Mouse (Mus musculus) midbrain, embryonic 16.5 days (tissue): ENCODE results near the gene Tmem198. TPM values are rescaled to one million over a fixed set of nuclear protein-coding genes. Genes with fewer than 3 reads are reported as not detected.

Experiments used
- ATAC-seq: fragments of 200-750 bp; cut with Nextera tagmentation; 2 replicates; pipeline ENCODE4 v1.8.0; 2017; ENCODE audit warnings: moderate TSS enrichment
- H3K27ac ChIP-seq: fragments of 300-500 bp; sonication (generic); 2 replicates; pipeline ENCODE4 v1.5.1; 2014; ENCODE audit warnings: mild to moderate bottlenecking, low read length, mixed read lengths
- H3K27me3 ChIP-seq: fragments of 300-500 bp; sonication (generic); 2 replicates; pipeline ENCODE4 v1.6.1; 2014; ENCODE audit warnings: low read depth, low read length, mixed read lengths; ENCODE audit not compliant: control insufficient read depth, insufficient read depth
- H3K36me3 ChIP-seq: fragments of 300-500 bp; sonication (generic); 2 replicates; pipeline ENCODE4 v1.6.1; 2014; ENCODE audit warnings: mild to moderate bottlenecking, low read length, moderate library complexity, mixed read lengths; ENCODE audit not compliant: control insufficient read depth, insufficient read depth
- H3K4me1 ChIP-seq: fragments of 300-500 bp; sonication (generic); 2 replicates; pipeline ENCODE4 v1.6.1; 2014; ENCODE audit warnings: mild to moderate bottlenecking, low read length, mixed read lengths; ENCODE audit not compliant: control insufficient read depth, insufficient read depth
- H3K4me2 ChIP-seq: fragments of 300-500 bp; sonication (generic); 2 replicates; pipeline ENCODE4 v1.6.1; 2014; ENCODE audit warnings: mild to moderate bottlenecking, low read length, mixed read lengths
- H3K4me3 ChIP-seq: fragments of 300-500 bp; sonication (generic); 2 replicates; pipeline ENCODE4 v1.5.1; 2014; ENCODE audit warnings: low read depth, mild to moderate bottlenecking, low read length, moderate library complexity, mixed read lengths
- H3K9ac ChIP-seq: fragments of 300-500 bp; sonication (generic); 2 replicates; pipeline ENCODE4 v1.6.1; 2014; ENCODE audit warnings: low read depth, low read length, mixed read lengths
- H3K9me3 ChIP-seq: fragments of 300-500 bp; sonication (generic); replicated peaks from 2 replicates; pipeline ENCODE4 v1.6.1; 2014; ENCODE audit warnings: mild to moderate bottlenecking, low read length, mixed read lengths; ENCODE audit not compliant: control insufficient read depth, poor library complexity, severe bottlenecking
- WGBS: fragments of 180-500 bp; shearing (Covaris S2); extraction: QIAGEN DNeasy Blood & Tissue Kit; methylation state at CpG from one replicate; pipeline ENCODE4 v1.1.7; 2014; 5-methylcytosine and 5-hydroxymethylcytosine counted together
- polyA plus RNA-seq: library from polyadenylated mRNA; unstranded; fragments of >200 nt; fragmentation: Nextera tagmentation; extraction: Ambion mirVana; gene quantifications from 2 replicates; pipeline ENCODE4 v1.2.1, GENCODE M21; 2015

The Tmem198 gene
- polyA plus RNA-seq, 1 experiment from 2014 or later, result 56.7 TPM

DNA sequence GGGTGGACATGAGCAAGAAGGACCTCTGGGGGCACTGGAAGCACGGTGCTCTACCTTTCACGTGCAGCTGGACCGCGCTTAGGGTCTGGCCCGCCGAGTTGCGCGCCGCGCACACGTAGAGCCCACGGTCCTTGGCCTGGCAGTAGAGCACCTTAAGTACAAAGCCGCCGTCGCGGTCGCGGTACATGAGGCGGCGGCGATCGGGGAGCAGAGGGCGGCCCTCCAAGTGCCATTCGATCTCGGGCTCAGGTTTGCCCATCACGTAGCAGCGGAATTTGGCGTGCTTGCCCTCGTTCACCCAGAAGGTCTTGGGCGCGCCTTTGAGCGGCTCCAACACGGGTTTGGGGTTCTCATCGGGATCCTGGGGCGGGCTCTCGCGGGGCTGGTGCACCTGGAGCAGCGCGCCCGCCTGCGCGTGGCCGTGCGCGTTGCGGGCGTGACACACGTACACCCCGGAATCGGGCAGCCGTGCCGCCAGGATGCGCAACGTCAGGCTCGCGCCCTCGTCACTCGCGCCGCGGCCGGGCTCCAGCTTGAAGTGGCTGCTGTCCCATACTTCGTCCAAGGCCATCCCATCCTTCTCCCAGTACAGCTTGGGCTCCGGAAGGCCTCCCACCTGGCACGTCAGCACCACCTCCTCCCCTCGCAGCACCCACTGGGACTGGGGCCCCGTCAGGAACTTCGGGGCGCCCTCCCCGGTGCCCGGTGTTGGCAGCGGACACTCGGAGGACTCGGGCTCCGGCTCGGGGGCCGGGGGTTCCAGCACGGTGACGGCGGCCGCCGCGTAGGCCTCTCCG lies 26.0 kb downstream of the Tmem198 start:
- ATAC-seq, result peak; percentile 89
- Histone ChIP-seq H3K9ac (peak overlapping the region; percentile 82), H3K4me1 (peaks cover 22% of the 10 kb centered on the region), H3K4me2 (peak overlapping the region; percentile 83), H3K27me3 (no peaks in the 10 kb centered on the region), H3K9me3 (no peaks in the 10 kb centered on the region), H3K4me3 (peak overlapping the region; percentile 57), H3K27ac (peak overlapping the region; percentile 86), H3K36me3 (peaks cover 2% of the 10 kb centered on the region)
- WGBS, result under 1% methylated on average over 82 of the region's 84 CpGs

DNA sequence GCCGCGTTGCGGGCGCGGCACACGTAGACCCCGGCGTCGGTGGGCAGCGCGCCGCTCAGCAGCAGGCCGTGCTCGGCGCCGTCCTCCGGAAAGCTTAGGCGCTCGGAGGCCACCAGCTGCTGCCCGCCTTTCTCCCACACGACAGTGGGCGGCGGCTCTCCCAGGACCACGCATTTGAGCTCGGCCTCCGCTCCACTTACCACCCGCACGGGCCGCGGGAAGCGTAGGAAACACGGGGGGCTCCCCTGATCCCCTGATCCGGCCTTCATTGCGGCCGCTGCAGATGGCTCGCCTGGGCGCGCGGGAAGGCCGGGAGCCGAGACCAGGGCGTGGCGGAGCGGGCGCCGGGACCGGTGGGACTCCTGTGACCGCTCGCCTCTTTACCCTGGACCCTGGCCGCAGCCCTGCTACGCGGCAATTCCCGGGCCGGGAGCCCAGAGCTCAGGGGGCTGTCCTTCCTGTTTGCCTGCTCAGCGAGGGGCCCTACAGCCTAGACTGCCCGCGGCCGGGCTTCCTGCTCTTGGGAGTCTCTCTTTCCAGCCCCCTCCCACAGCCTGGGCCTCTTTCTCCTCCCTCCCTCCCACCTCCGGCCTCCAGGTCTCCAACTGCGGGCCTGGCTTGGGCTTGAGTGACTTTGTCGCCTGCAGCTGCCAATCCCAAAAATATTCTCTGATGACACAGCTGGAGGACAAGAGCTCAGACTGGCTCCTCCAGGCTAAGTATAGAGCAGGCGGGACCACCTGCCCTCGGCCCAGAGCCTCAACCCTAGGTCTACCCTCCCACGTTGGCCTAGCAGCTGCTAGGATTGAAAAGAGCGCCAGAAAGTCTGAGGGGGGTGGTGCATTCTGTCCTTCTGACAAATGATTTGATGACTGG lies 26.9 kb downstream of the Tmem198 start, which contains the start of gene Obsl1:
Gene Obsl1, minus strand, starts transcription at position 497 of the 876 bp plus-strand sequence.
- H3K4me3 ChIP-seq, result peak within 1 kb of the TSS; percentile 57
- peaks cover 2% of the 10 kb centered on the region for H3K36me3 ChIP-seq
- peak within 1 kb of the TSS; percentile 83 for H3K4me2 ChIP-seq
- peak within 1 kb of the TSS; percentile 86 for H3K27ac ChIP-seq
- H3K9ac ChIP-seq, result peak within 1 kb of the TSS; percentile 82
- under 1% methylated on average over 65 of the region's 65 CpGs for WGBS
- H3K4me1 ChIP-seq, result peaks cover 22% of the 10 kb centered on the region
- peak; percentile 61 for ATAC-seq
- no peaks in the 10 kb centered on the region for H3K9me3 ChIP-seq
- no peaks in the 10 kb centered on the region for H3K27me3 ChIP-seq

DNA sequence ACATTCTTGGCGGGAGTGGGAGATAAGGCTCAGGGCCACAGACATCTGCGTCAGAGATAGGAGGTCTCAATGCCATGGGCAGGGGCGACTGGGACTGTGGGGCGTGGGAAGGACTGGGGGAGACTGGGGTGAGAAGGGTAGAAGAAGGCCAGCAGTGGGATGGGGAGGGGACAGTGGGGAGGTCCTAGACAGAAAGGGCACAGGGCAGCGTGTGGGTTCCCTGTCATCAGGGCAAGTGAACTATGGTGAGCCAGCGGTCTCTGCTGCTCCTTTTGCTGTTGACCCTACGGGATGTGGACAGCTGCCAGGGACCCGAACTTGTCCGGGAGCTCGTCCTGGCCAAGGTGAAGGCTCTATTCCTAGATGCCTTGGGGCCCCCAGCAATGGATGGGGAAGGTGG lies 27.7 kb downstream of the Tmem198 start, which contains the start of gene Inha:
Gene Inha, plus strand, starts transcription at position 72 of the 400 bp plus-strand sequence.
- H3K4me2 ChIP-seq, result peak within 1 kb of the TSS; percentile 83
- H3K27me3 ChIP-seq, result no peaks in the 10 kb centered on the region
- H3K9ac ChIP-seq, result peak within 1 kb of the TSS; percentile 82
- peak within 1 kb of the TSS; percentile 57 for H3K4me3 ChIP-seq
- 75% methylated on average over 10 of the region's 10 CpGs for WGBS
- peak within 1 kb of the TSS; percentile 86 for H3K27ac ChIP-seq
- no peaks in the 10 kb centered on the region for H3K36me3 ChIP-seq
- H3K9me3 ChIP-seq, result no peaks in the 10 kb centered on the region
- ATAC-seq, result no peak
- peaks cover 22% of the 10 kb centered on the region for H3K4me1 ChIP-seq

DNA sequence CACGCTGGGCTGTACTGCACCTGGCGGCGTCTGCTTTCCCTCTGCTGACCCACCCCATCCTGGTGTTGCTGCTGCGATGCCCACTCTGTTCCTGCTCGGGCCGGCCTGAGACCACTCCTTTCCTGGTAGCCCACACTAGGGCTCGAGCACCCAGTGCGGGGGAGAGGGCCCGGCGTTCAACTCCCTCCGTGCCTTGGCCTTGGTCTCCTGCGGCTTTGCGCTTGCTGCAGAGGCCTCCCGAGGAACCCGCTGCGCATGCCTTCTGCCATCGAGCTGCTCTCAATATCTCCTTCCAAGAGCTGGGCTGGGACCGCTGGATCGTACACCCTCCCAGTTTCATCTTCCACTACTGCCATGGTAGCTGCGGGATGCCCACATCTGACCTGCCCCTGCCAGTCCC lies 30.3 kb downstream of the Tmem198 start:
- H3K9me3 ChIP-seq, result no peaks in the 10 kb centered on the region
- no peaks in the 10 kb centered on the region for H3K36me3 ChIP-seq
- H3K9ac ChIP-seq, result no peak overlapping the region
- H3K4me1 ChIP-seq, result peaks cover 15% of the 10 kb centered on the region
- no peak overlapping the region for H3K27ac ChIP-seq
- ATAC-seq, result no peak
- no peak overlapping the region for H3K4me3 ChIP-seq
- WGBS, result 54% methylated on average over 20 of the region's 20 CpGs
- H3K27me3 ChIP-seq, result no peaks in the 10 kb centered on the region
- no peak overlapping the region for H3K4me2 ChIP-seq

DNA sequence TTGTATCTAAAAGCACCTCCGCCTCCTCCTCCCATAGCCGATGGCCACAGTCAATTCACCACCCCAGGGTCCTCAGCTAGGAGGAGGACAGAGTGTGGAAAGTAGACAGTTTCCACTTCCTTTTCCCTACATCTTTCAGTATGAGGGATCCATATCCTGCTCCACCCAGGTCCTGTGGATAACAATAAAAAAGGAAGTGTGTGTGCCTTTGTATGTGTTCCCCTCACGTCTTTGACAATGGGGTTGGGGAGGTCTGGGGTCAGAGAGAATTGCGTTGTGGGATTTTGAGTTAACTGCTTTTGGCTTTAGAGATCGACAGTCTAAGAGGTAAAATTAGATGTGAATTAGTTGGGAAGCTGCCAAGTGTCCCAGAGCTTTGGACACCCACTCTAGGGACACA lies 30.8 kb downstream of the Tmem198 start:
- WGBS, result 80% methylated on average over 5 of the region's 5 CpGs
- H3K4me2 ChIP-seq, result no peak overlapping the region
- no peak overlapping the region for H3K27ac ChIP-seq
- no peak overlapping the region for H3K4me3 ChIP-seq
- no peaks in the 10 kb centered on the region for H3K36me3 ChIP-seq
- peaks cover 11% of the 10 kb centered on the region for H3K4me1 ChIP-seq
- H3K9ac ChIP-seq, result no peak overlapping the region
- no peak for ATAC-seq
- H3K27me3 ChIP-seq, result no peaks in the 10 kb centered on the region
- H3K9me3 ChIP-seq, result no peaks in the 10 kb centered on the region

DNA sequence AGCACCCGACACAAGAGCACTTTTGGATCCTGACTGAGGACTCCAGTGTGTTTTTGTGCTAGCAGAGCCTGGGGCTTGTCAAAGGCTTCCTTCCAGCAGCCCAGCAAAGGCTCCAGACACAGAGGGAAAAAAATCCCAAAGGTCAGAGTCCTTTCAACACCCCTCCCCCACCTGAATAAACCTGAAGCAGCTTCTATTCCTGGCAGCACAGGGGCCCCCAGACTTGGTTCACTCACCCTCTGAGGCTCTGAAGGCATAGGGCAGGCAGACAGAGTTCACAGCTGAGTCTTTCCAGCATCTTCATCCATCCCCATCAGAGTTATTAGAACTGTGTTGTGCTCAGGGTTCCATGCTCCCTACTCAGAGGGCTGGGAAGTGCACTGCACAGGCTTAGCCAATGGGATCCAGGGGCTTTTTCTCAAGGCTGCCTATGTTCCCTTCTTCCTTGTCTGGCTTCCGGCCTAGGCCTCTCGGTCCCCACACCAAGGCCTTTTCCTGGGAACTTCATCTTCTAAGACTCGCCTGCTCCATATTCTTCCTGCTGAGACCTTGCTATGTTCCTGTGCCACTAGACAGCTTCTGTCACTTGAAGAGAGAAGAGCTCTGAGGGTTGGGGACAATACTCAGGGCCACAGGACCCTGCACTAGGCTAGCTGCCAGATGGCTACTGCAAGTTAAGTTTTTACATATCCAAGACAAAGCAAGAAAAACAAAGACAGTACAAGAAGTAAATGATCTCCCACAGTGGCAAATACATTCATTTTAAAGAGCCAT lies 32.3 kb downstream of the Tmem198 start:
- H3K9ac ChIP-seq, result no peak overlapping the region
- 65% methylated on average over 4 of the region's 4 CpGs for WGBS
- H3K36me3 ChIP-seq, result no peaks in the 10 kb centered on the region
- H3K9me3 ChIP-seq, result no peaks in the 10 kb centered on the region
- H3K27ac ChIP-seq, result no peak overlapping the region
- H3K4me3 ChIP-seq, result no peak overlapping the region
- no peak for ATAC-seq
- H3K4me1 ChIP-seq, result peaks cover 9% of the 10 kb centered on the region
- H3K4me2 ChIP-seq, result no peak overlapping the region
- no peaks in the 10 kb centered on the region for H3K27me3 ChIP-seq

DNA sequence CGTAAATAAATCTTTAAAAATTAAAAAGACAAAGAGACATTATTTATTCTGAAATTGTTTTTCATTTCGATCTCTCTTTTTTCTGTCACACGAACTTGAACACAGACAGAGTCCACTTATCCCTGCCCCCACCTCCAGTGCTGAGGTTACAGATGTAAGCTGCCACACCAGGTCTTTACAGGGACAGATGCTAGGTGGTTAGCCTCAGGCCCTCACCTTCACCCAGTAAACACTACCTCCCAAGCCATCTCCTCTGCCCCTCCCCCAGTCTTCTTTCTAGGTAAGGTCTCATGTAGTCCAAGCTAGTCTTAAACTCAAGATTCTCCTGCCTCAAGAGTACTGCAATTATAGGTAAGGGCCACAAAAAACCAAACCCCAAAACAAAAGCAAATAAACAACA lies 33.2 kb downstream of the Tmem198 start:
- H3K27me3 ChIP-seq, result no peaks in the 10 kb centered on the region
- no peak overlapping the region for H3K27ac ChIP-seq
- ATAC-seq, result no peak
- 89% methylated on average over 3 of the region's 3 CpGs for WGBS
- H3K9me3 ChIP-seq, result no peaks in the 10 kb centered on the region
- H3K36me3 ChIP-seq, result no peaks in the 10 kb centered on the region
- no peak overlapping the region for H3K9ac ChIP-seq
- H3K4me3 ChIP-seq, result no peak overlapping the region
- no peak overlapping the region for H3K4me2 ChIP-seq
- peaks cover 3% of the 10 kb centered on the region; the same call in 1 of the 2 replicates for H3K4me1 ChIP-seq

DNA sequence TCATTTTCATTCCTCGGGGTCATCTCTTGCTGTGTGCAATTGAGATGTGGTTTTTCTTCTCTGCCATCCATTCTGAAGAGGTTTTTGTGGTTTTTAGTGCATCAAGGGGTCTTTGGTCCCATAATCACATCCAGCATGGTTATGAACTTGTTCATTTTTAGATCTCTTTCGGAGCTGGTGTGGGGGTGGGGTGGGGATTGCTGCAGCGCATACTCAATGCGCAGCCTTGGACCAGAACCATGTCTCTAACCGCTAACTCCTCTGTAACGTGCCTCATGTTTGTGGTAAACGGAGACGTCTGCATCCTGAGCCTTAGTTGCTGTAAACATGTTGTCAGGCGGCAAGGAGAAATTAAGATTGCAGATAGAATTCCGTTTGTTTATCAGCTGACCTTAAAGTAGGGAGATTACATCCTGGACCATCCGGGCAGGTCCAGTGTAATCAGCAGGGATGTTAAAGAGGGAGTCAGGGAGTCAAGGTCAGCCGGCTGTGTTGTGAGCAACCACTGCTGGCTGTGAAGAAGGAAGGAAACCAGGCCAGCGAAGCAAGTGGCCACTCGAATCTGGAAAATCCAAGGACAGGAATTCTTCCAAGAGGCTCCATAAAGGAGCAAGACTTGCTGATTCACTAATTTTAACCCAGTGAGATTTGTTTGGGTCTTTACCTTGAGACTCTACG lies 37.5 kb downstream of the Tmem198 start:
- Histone ChIP-seq H3K27me3 (no peaks in the 10 kb centered on the region), H3K4me2 (no peak overlapping the region), H3K9ac (no peak overlapping the region), H3K27ac (no peak overlapping the region), H3K9me3 (no peaks in the 10 kb centered on the region), H3K4me3 (no peak overlapping the region), H3K36me3 (no peaks in the 10 kb centered on the region), H3K4me1 (no peaks in the 10 kb centered on the region; the same call in 1 of the 2 replicates)
- 85% methylated on average over 15 of the region's 15 CpGs for WGBS
- ATAC-seq, result no peak
